Mouse (Mus musculus) c-Kit-negative CD71-positive TER-119-positive erythroid progenitor cells, embryonic 14.5 days (primary cell): ENCODE data around the gene Cerk.
"Not testable (repeated sequence)": the region's sequence is repeated elsewhere in the genome, so short reads cannot be mapped to it uniquely, and the experiment has no call there.

Experiments
- DNase-seq: peaks from one replicate; pipeline ENCODE4 v3.0.0-alpha.2; 2013; ENCODE audit warnings: low read depth, low spot score

The Cerk gene

GRCm38 (mm10) chr15:86181941-86182439 is 4.0 kb downstream of the Cerk start:
- DNase-seq: no peak

DNA sequence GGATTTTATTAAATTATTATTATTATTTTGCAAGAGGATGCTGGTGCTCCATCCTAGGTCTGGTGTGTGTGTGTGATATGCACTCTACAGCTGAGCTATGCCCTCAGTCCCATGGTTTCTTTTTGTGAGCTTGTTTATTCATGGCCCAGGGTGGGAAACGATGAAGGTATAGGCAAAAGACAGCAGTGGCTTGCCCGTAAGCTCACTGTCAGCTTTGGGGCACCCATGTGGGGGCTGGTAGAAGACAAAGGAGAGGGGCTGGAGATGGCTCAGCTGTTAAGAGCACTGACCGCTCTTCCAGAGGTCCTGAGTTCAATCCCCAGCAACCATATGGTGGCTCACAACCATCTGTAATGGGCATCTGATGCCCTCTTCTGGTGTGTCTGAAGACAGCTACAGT is 4.6 kb downstream of the Cerk start:
- not testable (repeated sequence) for DNase-seq

DNA sequence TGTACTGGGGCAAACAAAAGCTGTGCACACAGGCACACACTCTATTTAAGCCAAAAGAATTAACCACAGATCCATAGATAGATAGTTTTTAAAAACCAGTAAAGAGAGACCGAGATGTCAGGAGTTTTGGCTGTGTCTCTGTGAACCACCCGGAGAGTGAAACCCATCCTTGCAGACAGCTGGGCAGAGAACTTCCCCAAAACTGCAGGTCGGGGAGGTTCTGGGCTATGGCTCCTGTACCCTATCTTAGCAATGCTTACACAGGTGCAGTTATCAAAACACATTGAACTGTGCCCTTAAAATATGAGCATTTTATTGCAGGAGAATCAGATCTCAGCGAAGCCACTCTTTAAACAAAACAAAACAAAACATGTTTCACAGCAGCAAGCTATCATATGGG is 5.5 kb downstream of the Cerk start:
- no peak for DNase-seq

GRCm38 (mm10) chr15:86178594-86178993 is 7.3 kb downstream of the Cerk start:
- DNase-seq: no peak

- not testable (repeated sequence) for DNase-seq
Measured at GRCm38 (mm10) chr15:86177703-86178251, 8.2 kb downstream of the Cerk start.

DNA sequence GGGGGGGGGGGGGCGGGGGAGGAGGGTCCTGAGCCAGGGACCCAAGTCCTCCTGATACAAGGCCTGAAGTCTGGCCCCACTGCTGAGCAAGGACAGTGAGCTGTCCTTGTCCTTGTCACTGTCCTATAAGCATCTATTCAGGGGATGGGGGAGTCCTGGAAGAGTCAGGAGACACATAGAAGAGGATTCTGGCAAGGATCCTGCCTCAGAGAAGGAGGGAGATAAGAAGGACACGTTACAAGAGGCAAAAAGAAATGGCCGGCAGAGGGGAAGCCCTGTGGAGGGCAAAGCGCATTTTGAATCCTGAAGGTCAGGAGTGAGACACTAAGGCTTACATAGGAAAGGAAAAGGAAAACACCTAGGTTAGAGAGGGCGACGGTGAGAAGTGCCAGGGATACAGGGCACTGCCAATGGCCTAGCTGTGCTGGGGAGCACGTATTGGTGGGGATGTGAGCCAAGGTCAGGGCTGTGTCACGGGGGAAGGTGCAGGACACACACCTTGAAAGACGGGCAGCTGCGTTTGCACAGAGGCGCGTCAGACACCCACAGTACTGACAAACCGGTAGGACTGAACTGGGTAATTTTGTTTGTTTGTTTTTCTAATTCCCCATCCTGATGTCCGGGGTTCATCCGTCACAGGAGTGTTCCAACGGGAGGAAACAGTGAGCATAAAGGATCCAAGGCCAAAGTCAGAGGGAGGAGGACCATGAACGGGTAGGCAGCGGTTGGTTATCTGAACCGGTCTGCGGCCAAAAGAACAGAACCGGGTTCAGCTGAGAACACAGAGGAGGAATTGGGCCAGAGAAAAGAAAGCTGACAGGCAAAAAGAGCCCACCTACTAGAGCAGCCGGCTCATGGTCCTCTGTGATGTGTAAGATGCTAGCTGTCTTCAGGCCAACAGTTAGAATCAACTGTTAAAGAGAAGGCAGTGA is 8.9 kb downstream of the Cerk start:
- DNase-seq: no peak

DNA sequence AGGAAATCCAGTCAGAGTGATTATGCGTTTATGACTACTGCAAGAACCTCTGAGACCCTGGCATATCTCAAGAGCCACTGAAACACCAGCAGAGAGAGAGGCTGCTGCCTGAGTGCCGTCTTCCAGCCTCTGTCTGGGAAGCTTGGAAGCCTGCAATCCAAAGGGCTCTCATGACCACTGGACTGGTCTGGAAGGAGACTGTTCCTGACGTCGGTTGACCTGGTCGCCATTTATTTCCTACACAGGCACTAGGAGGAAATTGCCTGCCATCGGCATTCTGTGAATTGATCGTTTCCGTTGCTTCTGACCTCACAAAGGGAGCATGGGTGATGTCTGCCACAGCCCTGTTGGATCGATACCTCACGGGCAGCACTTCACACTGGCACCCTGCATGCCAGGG is 9.8 kb downstream of the Cerk start:
- no peak for DNase-seq

DNA sequence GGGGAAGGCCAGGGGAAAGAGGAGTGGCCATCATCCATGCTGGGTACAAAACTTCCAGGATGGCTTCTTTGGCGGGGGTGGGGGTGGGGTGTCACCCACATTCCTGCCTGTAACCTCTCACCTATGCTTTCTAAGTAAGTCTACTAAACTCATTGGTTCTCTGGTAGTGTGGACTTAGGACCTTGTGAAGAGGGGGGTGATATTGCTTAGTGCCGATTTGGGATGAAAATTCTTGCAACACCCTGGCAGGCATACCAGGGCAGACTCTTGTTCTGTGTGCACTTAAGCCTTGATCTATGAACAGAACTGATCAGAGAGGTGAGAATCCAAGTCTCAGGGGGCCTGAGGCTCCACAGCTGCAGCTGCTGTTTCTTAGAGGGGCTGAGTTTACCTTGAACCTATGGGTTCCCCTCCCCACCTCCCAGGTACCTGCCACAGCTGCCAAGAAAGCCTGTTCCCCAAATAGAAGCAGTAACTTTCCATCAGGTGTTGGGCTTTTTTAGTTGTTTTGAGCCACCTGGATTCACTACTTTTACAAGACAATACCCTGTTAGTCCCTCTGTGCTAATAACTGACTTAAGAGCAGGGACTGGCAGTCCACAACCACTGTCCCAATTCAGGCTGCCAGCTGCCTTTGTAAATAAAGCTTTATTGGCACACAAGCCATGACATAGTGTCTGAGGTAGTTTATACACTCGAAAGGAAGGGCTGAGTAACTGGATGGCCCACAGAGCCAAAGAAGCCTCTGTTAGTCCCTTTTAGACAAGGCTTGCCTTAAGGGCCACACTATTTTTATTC is 10.5 kb downstream of the Cerk start:
- DNase-seq: no peak

- no peak for DNase-seq
Measured at GRCm38 (mm10) chr15:86173136-86173985, 12.6 kb downstream of the Cerk start.

GRCm38 (mm10) chr15:86172526-86172925 is 13.4 kb downstream of the Cerk start:
- no peak for DNase-seq

- DNase-seq: no peak
Measured at GRCm38 (mm10) chr15:86172124-86172523, 13.8 kb downstream of the Cerk start.

- DNase-seq: no peak
Measured at GRCm38 (mm10) chr15:86171316-86171715, 14.6 kb downstream of the Cerk start.

- no peak for DNase-seq
Measured at GRCm38 (mm10) chr15:86169817-86170110, 16.2 kb downstream of the Cerk start.

- DNase-seq: no peak
Measured at GRCm38 (mm10) chr15:86168941-86169816, 16.8 kb downstream of the Cerk start.

DNA sequence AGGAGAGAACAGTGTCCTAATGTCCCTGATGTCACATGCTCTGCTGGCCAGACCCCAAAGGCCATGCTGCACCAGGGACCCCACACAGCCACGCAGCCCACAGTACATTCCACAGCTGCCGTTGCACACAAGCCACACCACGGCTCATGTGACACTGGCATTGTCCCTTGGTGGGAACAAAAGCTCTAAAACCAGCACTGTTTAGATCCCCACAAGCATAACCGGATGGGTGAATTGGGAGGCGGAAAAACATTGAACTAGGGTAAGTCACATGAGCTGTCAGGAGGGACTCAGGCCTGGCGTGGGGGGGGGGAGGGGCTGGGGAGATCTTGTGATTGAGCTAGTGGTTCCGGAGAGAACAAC is 17.5 kb downstream of the Cerk start:
- no peak for DNase-seq

DNA sequence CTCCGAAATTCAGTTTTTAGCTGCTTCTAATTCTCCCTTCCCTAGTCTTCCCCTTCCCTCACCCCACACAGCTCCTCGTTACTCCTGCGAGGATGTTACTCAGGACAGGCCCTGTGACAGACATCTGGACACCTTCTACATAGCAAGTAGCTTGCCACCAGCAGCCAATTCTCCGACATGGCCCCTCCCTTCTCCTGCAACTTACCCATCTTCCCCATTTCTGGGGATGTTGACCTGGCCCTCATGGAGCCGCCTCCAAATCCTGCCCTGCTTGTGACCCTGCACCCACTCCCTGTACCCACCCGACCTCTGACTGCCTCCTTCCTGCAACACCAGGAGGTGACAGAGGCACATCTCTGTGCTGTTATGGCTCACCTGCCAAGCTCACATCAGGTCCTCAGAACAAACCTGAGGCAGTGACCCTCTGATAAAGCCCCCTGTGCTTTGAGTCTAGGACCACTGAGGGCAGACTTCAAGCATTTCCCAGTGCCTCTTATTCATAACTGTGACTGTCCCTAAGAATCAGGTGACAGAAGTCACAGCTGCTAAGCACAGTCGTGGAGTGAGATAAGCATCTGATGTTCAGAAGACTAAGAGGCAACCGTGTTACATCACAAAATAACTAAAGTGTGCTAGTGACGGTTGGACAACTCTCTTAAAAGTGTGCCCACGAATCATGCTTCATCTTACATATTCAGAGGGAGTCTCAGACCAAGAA is 18.0 kb downstream of the Cerk start:
- DNase-seq: no peak

DNA sequence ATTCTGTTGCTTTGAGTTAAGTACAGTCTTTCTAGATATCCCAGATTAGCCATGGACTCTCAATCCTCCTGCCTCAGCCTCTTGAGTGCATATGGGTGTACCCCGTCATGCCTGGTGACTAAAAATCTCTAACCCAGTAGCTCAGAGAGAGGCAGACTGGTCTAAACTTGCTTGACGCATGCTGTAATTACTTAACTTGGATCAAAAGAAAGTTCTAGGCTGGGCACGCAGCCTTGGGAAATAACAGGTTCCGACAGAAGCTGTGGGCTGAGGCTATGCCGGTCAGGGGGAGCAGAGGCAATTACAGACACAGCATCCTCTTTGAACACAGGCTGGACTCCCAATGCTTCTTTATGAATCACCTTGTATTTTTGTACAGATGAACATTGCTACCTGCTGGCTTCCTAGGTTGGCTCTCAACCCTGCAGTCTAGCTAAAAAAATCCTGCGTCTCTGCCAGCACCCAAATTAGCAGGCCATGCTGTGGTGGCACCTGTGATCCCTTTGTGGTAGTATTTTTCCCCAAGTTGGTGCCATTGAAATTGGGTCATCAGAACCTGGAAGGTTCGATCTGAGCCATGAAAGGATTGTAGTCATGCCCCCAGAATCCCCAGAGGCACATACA is 18.8 kb downstream of the Cerk start:
- DNase-seq: no peak

DNA sequence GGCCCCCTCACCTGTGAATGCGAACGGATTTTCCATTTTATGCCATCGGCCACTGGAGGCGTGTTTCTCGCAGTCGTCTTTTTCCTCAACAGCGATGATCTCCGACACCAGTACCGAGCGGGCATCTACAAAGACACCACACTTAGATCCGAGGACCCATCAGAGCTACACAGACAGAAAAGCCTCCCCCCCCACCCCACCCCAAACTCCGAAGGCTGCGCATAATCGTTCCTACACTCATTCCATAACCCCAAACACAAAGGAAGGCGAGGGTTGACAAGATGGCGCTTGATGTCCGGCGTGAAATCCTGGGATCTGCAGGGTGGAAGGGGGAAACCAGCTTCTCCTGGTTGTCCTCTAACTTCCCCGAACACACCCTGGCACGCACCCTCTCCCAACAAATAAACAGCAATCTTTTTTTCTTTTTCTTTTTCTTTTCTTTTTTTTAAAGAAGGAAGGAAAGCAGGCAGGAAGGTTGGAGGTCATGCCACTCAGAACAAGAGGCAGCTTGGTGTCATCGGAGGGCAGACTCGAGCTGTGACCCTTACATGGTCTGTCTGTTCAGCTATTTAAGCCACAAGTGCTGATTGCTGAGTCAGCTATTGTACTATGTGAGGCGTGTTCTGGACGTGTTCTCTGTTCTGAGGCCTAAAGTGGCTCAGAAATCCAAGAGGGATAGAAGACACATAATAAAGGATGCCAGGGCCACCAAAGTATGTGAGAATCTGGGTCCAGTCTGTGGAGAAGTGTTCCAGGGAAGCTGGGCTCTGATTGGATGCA is 19.9 kb downstream of the Cerk start:
- DNase-seq: no peak
